Mouse (Mus musculus) left cerebral cortex, postnatal 14 days (tissue): ENCODE data around the gene Dnajb8. TPM values are rescaled to one million over a fixed set of nuclear protein-coding genes. Genes with fewer than 3 reads are reported as not detected.

Experiments used
- DNase-seq, 2 experiments: peaks; one replicate each; pipeline ENCODE4 v3.0.0; 2021 to 2022; ENCODE audit warnings: low spot score in 2 of 2, mixed read lengths in 1 of 2
- intact Hi-C: fragments of 180-260 bp; cut with DNase I; formaldehyde crosslinking; loops from one replicate; pipeline ENCODE4 v1.15.1; 2025
- total RNA-seq, 2 experiments: library from RNA; stranded (reverse); gene quantifications; 2 replicates each; pipeline ENCODE4 v1.2.3; 2021

Dnajb8 gene
- total RNA-seq, 2 experiments from 2014 or later, result not detected

- intact Hi-C loops, result no loop called here
- DNase-seq, result no peak
These were observed 23.8 kb upstream of the Dnajb8 start for GRCm38 (mm10) chr6:88198070-88198940.

- no peak for DNase-seq
- intact Hi-C loops, result no loop called here
These were observed 22.9 kb upstream of the Dnajb8 start for GRCm38 (mm10) chr6:88199001-88199717.

GRCm38 (mm10) chr6:88199718-88200692 is 22.1 kb upstream of the Dnajb8 start:
- intact Hi-C loops, result no loop called here
- DNase-seq, result no peak

GRCm38 (mm10) chr6:88200693-88201609 is 21.1 kb upstream of the Dnajb8 start:
- DNase-seq, result no peak
- intact Hi-C loops, result no loop called here

- DNase-seq, result no peak
- intact Hi-C loops, result no loop called here
These were observed 20.0 kb upstream of the Dnajb8 start for GRCm38 (mm10) chr6:88201926-88202700.

GRCm38 (mm10) chr6:88202921-88203690 is 19.0 kb upstream of the Dnajb8 start:
- intact Hi-C loops, result no loop called here
- no peak for DNase-seq

- intact Hi-C loops, result no loop called here
These were observed 18.2 kb upstream of the Dnajb8 start for GRCm38 (mm10) chr6:88203791-88204405.

GRCm38 (mm10) chr6:88204531-88205385 is 17.3 kb upstream of the Dnajb8 start:
- intact Hi-C loops, result no loop called here
- no peak for DNase-seq

More at GRCm38 (mm10) chr6:88203791-88204405, 18.2 kb upstream of the Dnajb8 start:
- DNase-seq, result no peak

GRCm38 (mm10) chr6:88205386-88205700 is 16.7 kb upstream of the Dnajb8 start:
- intact Hi-C loops, result no loop called here
- no peak for DNase-seq

GRCm38 (mm10) chr6:88205937-88206336 is 16.1 kb upstream of the Dnajb8 start:
- intact Hi-C loops, result no loop called here
- DNase-seq, result no peak

- intact Hi-C loops, result no loop called here
- DNase-seq, result no peak
These were observed 15.5 kb upstream of the Dnajb8 start for GRCm38 (mm10) chr6:88206566-88206965.

- no peak for DNase-seq
- intact Hi-C loops, result no loop called here
These were observed 14.6 kb upstream of the Dnajb8 start for GRCm38 (mm10) chr6:88207403-88208033.

- intact Hi-C loops, result no loop called here
- no peak for DNase-seq
These were observed 13.7 kb upstream of the Dnajb8 start for GRCm38 (mm10) chr6:88208321-88208720.

- DNase-seq, result no peak
- intact Hi-C loops, result no loop called here
These were observed 12.6 kb upstream of the Dnajb8 start for GRCm38 (mm10) chr6:88209453-88209852.

- no peak for DNase-seq
- intact Hi-C loops, result no loop called here
These were observed 11.9 kb upstream of the Dnajb8 start for GRCm38 (mm10) chr6:88210182-88210581.
